Mouse (Mus musculus) kidney, embryonic 15.5 days (tissue): ENCODE measurements around the gene A530016L24Rik. TPM values are rescaled to one million over a fixed set of nuclear protein-coding genes. Genes with fewer than 3 reads are reported as not detected.

Experiments
- ATAC-seq: fragments of 200-750 bp; cut with Nextera tagmentation; replicated peaks from 2 replicates; pipeline ENCODE4 v1.8.0; 2017; ENCODE audit warnings: moderate TSS enrichment; ENCODE audit not compliant: low FRiP score
- H3K27ac ChIP-seq: fragments of 300-500 bp; sonication (generic); 2 replicates; pipeline ENCODE4 v1.5.1; 2015; ENCODE audit warnings: mild to moderate bottlenecking, inconsistent platforms
- H3K27me3 ChIP-seq: fragments of 300-500 bp; sonication (generic); 2 replicates; pipeline ENCODE4 v1.6.1; 2015; ENCODE audit warnings: inconsistent platforms
- H3K36me3 ChIP-seq: fragments of 300-500 bp; sonication (generic); 2 replicates; pipeline ENCODE4 v1.6.1; 2015; ENCODE audit warnings: inconsistent platforms
- H3K4me1 ChIP-seq: fragments of 300-500 bp; sonication (generic); 2 replicates; pipeline ENCODE4 v1.6.1; 2015; ENCODE audit warnings: inconsistent platforms
- H3K4me2 ChIP-seq: fragments of 300-500 bp; sonication (generic); 2 replicates; pipeline ENCODE4 v1.6.1; 2015; ENCODE audit warnings: moderate library complexity, mild to moderate bottlenecking, inconsistent platforms
- H3K4me3 ChIP-seq: fragments of 300-500 bp; sonication (generic); replicated peaks from 2 replicates; pipeline ENCODE4 v1.5.1; 2015; ENCODE audit warnings: mild to moderate bottlenecking, inconsistent platforms
- H3K9ac ChIP-seq: fragments of 300-500 bp; sonication (generic); 2 replicates; pipeline ENCODE4 v1.6.1; 2015; ENCODE audit warnings: mild to moderate bottlenecking, inconsistent platforms
- H3K9me3 ChIP-seq: fragments of 300-500 bp; sonication (generic); replicated peaks from 2 replicates; pipeline ENCODE4 v1.6.1; 2016; ENCODE audit warnings: inconsistent platforms
- WGBS: fragments of 180-500 bp; shearing (Covaris S2); methylation state at CpG from one replicate; pipeline ENCODE4 v1.1.7; 2015; ENCODE audit warnings: mixed read lengths; 5-methylcytosine and 5-hydroxymethylcytosine counted together
- polyA plus RNA-seq: library from polyadenylated mRNA; unstranded; fragments of >200 nt; fragmentation: Nextera tagmentation; extraction: Ambion mirVana; gene quantifications from 2 replicates; pipeline ENCODE4 v1.2.1, GENCODE M21; 2015

A530016L24Rik gene
- polyA plus RNA-seq: 0.22 and 0.44 TPM in 2 replicates

- no peak within 1 kb of the TSS for H3K4me3 ChIP-seq
- no peaks in the 10 kb centered on the region for H3K36me3 ChIP-seq
- WGBS: 88% methylated on average over 8 of the region's 8 CpGs
- H3K9ac ChIP-seq: no peak within 1 kb of the TSS
- no peaks in the 10 kb centered on the region for H3K9me3 ChIP-seq
- peak within 1 kb of the TSS; percentile 67 for H3K27ac ChIP-seq
- 0 out of 2 replicates have a peak, but pooled peaks cover 3% of the 10 kb centered on the region for H3K27me3 ChIP-seq
- no peak within 1 kb of the TSS for H3K4me2 ChIP-seq
- H3K4me1 ChIP-seq: peaks cover 40% of the 10 kb centered on the region
- no peak for ATAC-seq
These were observed at the start of gene A530016L24Rik for GRCm38 (mm10) chr12:112489134-112489533. A530016L24Rik (plus strand) TSS chr12:112489448.

- Histone ChIP-seq H3K27ac (no peak overlapping the region), H3K4me1 (no peaks in the 10 kb centered on the region), H3K4me3 (no peak overlapping the region), H3K36me3 (no peaks in the 10 kb centered on the region), H3K27me3 (0 out of 2 replicates have a peak, but pooled peaks cover under 1% of the 10 kb centered on the region), H3K9me3 (no peaks in the 10 kb centered on the region), H3K4me2 (no peak overlapping the region), H3K9ac (no peak overlapping the region)
- no peak for ATAC-seq
- 64% methylated on average over 1 of the region's 1 CpGs for WGBS
These were observed 49.3 kb upstream of the A530016L24Rik start for GRCm38 (mm10) chr12:112439993-112440392.

GRCm38 (mm10) chr12:112449144-112449827 lies 40.0 kb upstream of the A530016L24Rik start:
- no peaks in the 10 kb centered on the region for H3K27me3 ChIP-seq
- H3K9me3 ChIP-seq: peaks cover 4% of the 10 kb centered on the region
- H3K36me3 ChIP-seq: no peaks in the 10 kb centered on the region
- no peak overlapping the region for H3K4me3 ChIP-seq
- H3K27ac ChIP-seq: peak overlapping the region; percentile 32; the same call in 1 of the 2 replicates
- H3K9ac ChIP-seq: no peak overlapping the region
- no peak for ATAC-seq
- H3K4me1 ChIP-seq: peaks cover 16% of the 10 kb centered on the region
- no peak overlapping the region for H3K4me2 ChIP-seq
- WGBS: 45% methylated on average over 18 of the region's 18 CpGs

GRCm38 (mm10) chr12:112449828-112450180 lies 39.4 kb upstream of the A530016L24Rik start:
- 44% methylated on average over 8 of the region's 8 CpGs for WGBS
- Histone ChIP-seq H3K36me3 (no peaks in the 10 kb centered on the region), H3K4me3 (no peak overlapping the region), H3K27ac (no peak overlapping the region; the same call in 1 of the 2 replicates), H3K4me2 (no peak overlapping the region), H3K4me1 (peaks cover 16% of the 10 kb centered on the region), H3K27me3 (no peaks in the 10 kb centered on the region), H3K9ac (no peak overlapping the region), H3K9me3 (peaks cover 4% of the 10 kb centered on the region)
- no peak for ATAC-seq

- no peak for ATAC-seq
- 35% methylated on average over 6 of the region's 6 CpGs for WGBS
- no peaks in the 10 kb centered on the region for H3K27me3 ChIP-seq
- H3K36me3 ChIP-seq: no peaks in the 10 kb centered on the region
- H3K4me2 ChIP-seq: no peak overlapping the region
- peaks cover 4% of the 10 kb centered on the region for H3K9me3 ChIP-seq
- H3K27ac ChIP-seq: no peak overlapping the region
- H3K4me1 ChIP-seq: peaks cover 16% of the 10 kb centered on the region
- no peak overlapping the region for H3K4me3 ChIP-seq
- no peak overlapping the region for H3K9ac ChIP-seq
These were observed 38.4 kb upstream of the A530016L24Rik start for GRCm38 (mm10) chr12:112450883-112451282.

GRCm38 (mm10) chr12:112451381-112451780 lies 37.9 kb upstream of the A530016L24Rik start:
- H3K9ac ChIP-seq: no peak overlapping the region
- H3K9me3 ChIP-seq: peaks cover 4% of the 10 kb centered on the region
- no peak overlapping the region for H3K4me2 ChIP-seq
- ATAC-seq: no peak
- peaks cover 16% of the 10 kb centered on the region for H3K4me1 ChIP-seq
- H3K27me3 ChIP-seq: no peaks in the 10 kb centered on the region
- H3K36me3 ChIP-seq: no peaks in the 10 kb centered on the region
- H3K27ac ChIP-seq: no peak overlapping the region
- 94% methylated on average over 1 of the region's 1 CpGs for WGBS
- no peak overlapping the region for H3K4me3 ChIP-seq

- WGBS: 90% methylated on average over 9 of the region's 9 CpGs
- no peak overlapping the region for H3K9ac ChIP-seq
- H3K27me3 ChIP-seq: no peaks in the 10 kb centered on the region
- no peak overlapping the region for H3K4me3 ChIP-seq
- H3K36me3 ChIP-seq: no peaks in the 10 kb centered on the region
- ATAC-seq: no peak
- H3K4me2 ChIP-seq: no peak overlapping the region
- H3K9me3 ChIP-seq: peaks cover 4% of the 10 kb centered on the region
- peaks cover 16% of the 10 kb centered on the region for H3K4me1 ChIP-seq
- H3K27ac ChIP-seq: no peak overlapping the region
These were observed 37.4 kb upstream of the A530016L24Rik start for GRCm38 (mm10) chr12:112451826-112452225.

- no peak overlapping the region for H3K4me2 ChIP-seq
- H3K36me3 ChIP-seq: no peaks in the 10 kb centered on the region
- no peak overlapping the region for H3K27ac ChIP-seq
- no peak for ATAC-seq
- H3K4me1 ChIP-seq: no peaks in the 10 kb centered on the region
- no peak overlapping the region for H3K4me3 ChIP-seq
- peaks cover 18% of the 10 kb centered on the region for H3K27me3 ChIP-seq
- no peak overlapping the region for H3K9ac ChIP-seq
- WGBS: 63% methylated on average over 6 of the region's 6 CpGs
- no peaks in the 10 kb centered on the region for H3K9me3 ChIP-seq
These were observed 33.0 kb upstream of the A530016L24Rik start for GRCm38 (mm10) chr12:112456144-112456713.

GRCm38 (mm10) chr12:112457839-112458238 lies 31.4 kb upstream of the A530016L24Rik start:
- Histone ChIP-seq H3K9me3 (no peaks in the 10 kb centered on the region), H3K4me1 (peaks cover 6% of the 10 kb centered on the region; the same call in 1 of the 2 replicates), H3K9ac (no peak overlapping the region), H3K36me3 (no peaks in the 10 kb centered on the region), H3K27ac (no peak overlapping the region), H3K4me3 (no peak overlapping the region), H3K27me3 (peaks cover 32% of the 10 kb centered on the region), H3K4me2 (no peak overlapping the region)
- ATAC-seq: no peak
- whole genome bisulfite sequencing: 48% methylated on average over 4 of the region's 4 CpGs

- WGBS: 22% methylated on average over 12 of the region's 12 CpGs
- peaks cover 50% of the 10 kb centered on the region for H3K27me3 ChIP-seq
- no peaks in the 10 kb centered on the region for H3K9me3 ChIP-seq
- H3K4me1 ChIP-seq: peaks cover 13% of the 10 kb centered on the region; the same call in 1 of the 2 replicates
- no peak overlapping the region for H3K27ac ChIP-seq
- ATAC-seq: no peak
- no peak overlapping the region for H3K9ac ChIP-seq
- H3K36me3 ChIP-seq: no peaks in the 10 kb centered on the region
- H3K4me3 ChIP-seq: no peak overlapping the region
- no peak overlapping the region for H3K4me2 ChIP-seq
These were observed 26.8 kb upstream of the A530016L24Rik start for GRCm38 (mm10) chr12:112462423-112462822.

GRCm38 (mm10) chr12:112463209-112463608 lies 26.0 kb upstream of the A530016L24Rik start:
- H3K27me3 ChIP-seq: peaks cover 55% of the 10 kb centered on the region
- no peaks in the 10 kb centered on the region for H3K36me3 ChIP-seq
- no peaks in the 10 kb centered on the region for H3K9me3 ChIP-seq
- H3K9ac ChIP-seq: no peak overlapping the region
- no peak for ATAC-seq
- H3K4me1 ChIP-seq: peaks cover 15% of the 10 kb centered on the region; the same call in 1 of the 2 replicates
- H3K4me3 ChIP-seq: no peak overlapping the region
- no peak overlapping the region for H3K4me2 ChIP-seq
- no peak overlapping the region for H3K27ac ChIP-seq
- WGBS: 82% methylated on average over 4 of the region's 4 CpGs

GRCm38 (mm10) chr12:112463750-112464444 lies 25.4 kb upstream of the A530016L24Rik start:
- H3K27me3 ChIP-seq: peaks cover 54% of the 10 kb centered on the region
- H3K4me3 ChIP-seq: no peak overlapping the region
- 82% methylated on average over 3 of the region's 3 CpGs for WGBS
- H3K9ac ChIP-seq: no peak overlapping the region
- H3K4me1 ChIP-seq: peaks cover 15% of the 10 kb centered on the region; the same call in 1 of the 2 replicates
- no peaks in the 10 kb centered on the region for H3K9me3 ChIP-seq
- no peak for ATAC-seq
- no peak overlapping the region for H3K27ac ChIP-seq
- no peak overlapping the region for H3K4me2 ChIP-seq
- H3K36me3 ChIP-seq: no peaks in the 10 kb centered on the region
